Mouse (Mus musculus) ovary, postnatal 10 days (tissue): ENCODE results near the gene Dtx1.

ENCODE experiments used
- DNase-seq: peaks from one replicate; pipeline ENCODE4 v3.0.0; 2022; ENCODE audit warnings: low spot score

Dtx1 gene

DNA sequence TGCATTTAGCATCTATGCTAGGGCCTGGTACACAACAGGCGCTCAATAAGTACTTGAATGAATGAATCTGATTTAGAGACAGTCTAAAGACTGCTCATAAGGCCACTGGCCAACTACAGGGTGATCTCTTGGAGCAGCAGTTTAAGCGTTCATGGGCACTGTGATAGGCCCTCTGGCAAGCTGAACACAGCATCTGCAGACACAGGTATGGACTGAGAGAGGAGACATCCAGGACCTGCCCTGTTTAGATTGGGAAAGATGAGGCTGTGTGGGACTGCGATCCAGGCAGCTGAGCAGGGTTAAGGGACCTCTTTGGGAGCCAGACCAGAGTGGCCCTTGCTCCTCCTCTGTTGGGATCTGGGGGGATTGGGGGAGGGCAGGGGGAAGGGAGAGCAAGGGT lies at the start of gene Dtx1:
Gene Dtx1, minus strand, starts transcription at position 101 of the 400 bp plus-strand sequence.
- DNase-seq: no peak

DNA sequence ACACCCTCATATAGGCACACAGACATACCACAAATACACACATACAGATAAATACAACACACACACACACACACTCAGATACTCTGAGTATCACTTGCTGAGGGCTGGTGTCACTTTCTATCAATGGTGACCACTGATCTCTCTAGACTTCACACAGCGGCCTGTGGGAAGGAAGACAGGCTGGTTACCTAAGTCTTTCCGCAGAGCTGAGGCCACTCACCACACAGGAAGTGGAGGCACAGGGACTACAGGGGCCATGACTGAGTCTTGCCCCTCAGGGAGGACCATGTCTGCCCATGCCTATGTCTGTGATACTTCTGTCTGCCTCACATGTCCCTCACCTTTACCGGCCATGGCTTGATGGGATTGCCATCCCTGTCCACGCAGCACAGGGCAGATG lies 42.5 kb upstream of the Dtx1 start:
- DNase-seq: no peak

GRCm38 (mm10) chr5:120752786-120753185 lies 41.1 kb upstream of the Dtx1 start:
- no peak for DNase-seq

GRCm38 (mm10) chr5:120751206-120751605 lies 39.5 kb upstream of the Dtx1 start:
- DNase-seq: no peak

GRCm38 (mm10) chr5:120749688-120750087 lies 38.0 kb upstream of the Dtx1 start, which contains the start of gene Oas2:
Oas2 (minus strand) TSS chr5:120749853.
- no peak for DNase-seq

- peak; percentile 16 for DNase-seq
Observed at GRCm38 (mm10) chr5:120746451-120746850, 34.7 kb upstream of the Dtx1 start.

- DNase-seq: no peak
Observed at GRCm38 (mm10) chr5:120742125-120742524, 30.4 kb upstream of the Dtx1 start.

GRCm38 (mm10) chr5:120734380-120734990 lies 22.8 kb upstream of the Dtx1 start:
- no peak for DNase-seq

- DNase-seq: no peak
Observed at GRCm38 (mm10) chr5:120733696-120734095, 22.0 kb upstream of the Dtx1 start.

- DNase-seq: no peak
Observed at GRCm38 (mm10) chr5:120732740-120733139, 21.0 kb upstream of the Dtx1 start.

GRCm38 (mm10) chr5:120729319-120729718 lies 17.6 kb upstream of the Dtx1 start:
- no peak for DNase-seq

DNA sequence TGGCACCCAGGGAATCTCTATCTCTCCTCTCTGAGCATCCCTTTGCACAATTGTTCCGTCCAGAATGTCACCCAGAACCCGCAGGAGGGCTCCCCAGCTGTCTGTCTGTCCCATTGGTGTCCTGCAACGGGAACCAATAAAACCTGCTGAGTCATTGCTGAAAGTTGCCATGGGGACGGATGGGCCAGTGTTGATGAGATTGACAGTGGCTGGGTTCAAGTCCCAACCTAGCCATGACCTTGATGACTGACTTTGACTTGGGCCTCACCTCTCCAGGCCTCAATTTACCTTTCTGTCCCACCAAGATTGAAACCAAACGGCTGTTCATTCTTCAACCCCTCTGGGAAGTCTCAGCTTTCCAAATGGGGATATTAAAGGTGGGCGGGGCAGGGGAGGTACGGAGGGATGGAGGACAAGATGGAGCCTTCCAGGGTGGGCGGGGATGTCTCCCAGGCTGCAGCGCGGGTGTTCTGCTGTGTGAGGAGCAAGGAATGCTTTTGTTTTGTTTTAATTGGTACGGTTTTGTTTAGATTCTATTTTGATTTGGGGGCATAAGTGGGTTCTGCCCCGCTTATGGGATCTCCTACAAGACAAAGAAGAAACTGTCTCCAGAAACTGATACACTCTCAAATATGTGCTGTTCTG lies 14.2 kb upstream of the Dtx1 start:
- DNase-seq: no peak

DNA sequence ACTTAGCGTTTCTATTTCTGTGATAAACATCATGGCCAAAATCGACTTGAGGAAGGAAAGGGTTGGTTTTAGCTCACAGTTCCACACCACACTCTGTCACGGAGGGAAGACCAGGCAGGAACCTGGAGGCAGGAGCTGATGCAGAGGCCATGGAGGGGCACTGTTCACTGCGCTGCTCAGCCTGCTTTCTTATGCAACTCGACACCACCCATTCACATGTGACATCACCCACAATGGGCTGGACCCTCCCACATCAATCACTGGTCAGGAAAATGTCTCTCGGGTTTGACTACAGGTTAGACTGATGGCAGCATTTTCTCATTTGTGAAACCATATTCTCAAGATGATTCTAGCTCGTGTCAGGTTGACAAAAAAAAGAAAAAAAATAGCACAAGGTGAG lies 9.3 kb upstream of the Dtx1 start:
- DNase-seq: no peak

- DNase-seq: no peak
Observed at GRCm38 (mm10) chr5:120718600-120719378, 7.1 kb upstream of the Dtx1 start.

DNA sequence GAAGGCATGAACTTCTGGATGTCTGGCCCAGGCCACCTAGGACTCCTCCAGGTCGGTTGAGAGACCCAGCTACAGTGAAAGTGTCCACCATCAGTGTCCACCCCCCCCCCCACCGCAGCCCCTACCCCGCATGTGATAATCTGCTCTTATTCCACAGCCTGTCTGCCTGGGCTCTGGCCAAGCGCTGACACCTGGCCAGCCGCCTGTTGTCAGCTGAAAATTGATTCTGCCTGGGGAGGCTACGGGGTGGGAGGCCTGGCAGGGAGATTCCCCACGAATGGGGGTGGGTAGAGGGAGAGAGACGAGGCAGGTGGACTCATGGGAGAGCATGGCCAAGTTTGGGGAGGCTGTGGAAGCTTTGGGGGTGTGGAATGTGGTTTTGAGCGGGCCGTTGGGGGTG lies 5.4 kb upstream of the Dtx1 start:
- no peak for DNase-seq

GRCm38 (mm10) chr5:120714314-120714713 lies 2.6 kb upstream of the Dtx1 start:
- peak; percentile 50 for DNase-seq

DNA sequence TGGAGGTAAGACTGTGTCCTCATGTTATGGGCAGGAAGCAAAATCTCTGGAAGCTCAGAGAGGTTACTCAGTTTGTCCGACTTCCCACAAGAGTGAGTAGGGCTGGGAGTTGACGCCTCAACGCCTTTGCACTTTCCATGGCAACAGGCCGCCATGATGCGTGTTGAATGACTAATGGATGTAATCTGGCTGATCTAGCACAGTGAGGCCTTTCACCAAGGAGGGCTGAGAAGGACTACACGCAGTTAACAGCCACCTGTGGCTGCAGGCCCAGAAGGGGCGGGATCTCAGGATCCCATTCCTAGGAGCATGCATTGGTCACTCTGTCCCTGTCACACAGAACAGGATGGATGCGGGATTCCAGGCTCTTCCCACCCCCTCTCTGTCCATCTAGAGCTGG lies 994 bp upstream of the Dtx1 start:
- DNase-seq: no peak

DNA sequence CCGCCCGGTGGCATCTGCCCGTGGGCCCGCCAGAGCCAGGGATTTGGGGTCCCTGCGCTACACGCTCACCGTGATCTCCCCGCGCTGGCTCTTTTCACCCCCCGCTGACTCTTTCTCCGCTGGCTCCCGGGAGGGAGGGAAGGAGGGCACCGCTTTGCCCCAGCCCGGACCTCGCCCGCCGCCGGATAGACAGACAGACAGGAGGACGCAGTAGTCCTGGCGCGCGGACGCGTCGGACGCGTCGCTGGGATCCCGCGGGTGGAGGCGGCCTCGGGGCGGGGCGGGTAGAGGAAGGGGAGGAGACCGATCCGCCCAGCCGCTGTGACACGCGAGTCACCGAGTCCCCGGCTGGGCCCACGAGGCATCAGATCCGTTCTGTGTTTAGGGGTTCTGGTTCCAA lies 311 bp downstream of the Dtx1 start:
- no peak for DNase-seq

DNA sequence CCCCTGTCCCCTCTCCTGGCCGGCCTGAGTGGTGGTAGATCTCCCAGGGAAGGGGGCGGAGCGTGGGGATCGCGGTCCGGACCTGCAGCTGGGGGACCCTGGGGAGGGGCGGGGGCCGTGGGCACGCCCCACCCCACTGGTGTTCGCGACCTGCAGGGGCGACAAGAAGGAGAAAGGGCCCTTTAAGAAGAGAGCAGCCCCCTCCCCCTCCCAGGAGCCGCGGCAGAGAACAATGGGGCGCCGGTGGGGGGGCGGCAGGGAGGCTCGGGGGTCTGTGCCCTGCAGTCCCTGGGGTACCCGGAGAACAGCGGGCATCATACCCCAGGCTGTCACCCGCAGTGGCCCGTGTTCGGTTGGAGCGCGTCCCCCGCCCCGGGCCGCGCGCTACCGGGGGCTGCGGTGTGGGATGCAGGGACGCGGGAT lies 890 bp downstream of the Dtx1 start:
- no peak for DNase-seq

DNA sequence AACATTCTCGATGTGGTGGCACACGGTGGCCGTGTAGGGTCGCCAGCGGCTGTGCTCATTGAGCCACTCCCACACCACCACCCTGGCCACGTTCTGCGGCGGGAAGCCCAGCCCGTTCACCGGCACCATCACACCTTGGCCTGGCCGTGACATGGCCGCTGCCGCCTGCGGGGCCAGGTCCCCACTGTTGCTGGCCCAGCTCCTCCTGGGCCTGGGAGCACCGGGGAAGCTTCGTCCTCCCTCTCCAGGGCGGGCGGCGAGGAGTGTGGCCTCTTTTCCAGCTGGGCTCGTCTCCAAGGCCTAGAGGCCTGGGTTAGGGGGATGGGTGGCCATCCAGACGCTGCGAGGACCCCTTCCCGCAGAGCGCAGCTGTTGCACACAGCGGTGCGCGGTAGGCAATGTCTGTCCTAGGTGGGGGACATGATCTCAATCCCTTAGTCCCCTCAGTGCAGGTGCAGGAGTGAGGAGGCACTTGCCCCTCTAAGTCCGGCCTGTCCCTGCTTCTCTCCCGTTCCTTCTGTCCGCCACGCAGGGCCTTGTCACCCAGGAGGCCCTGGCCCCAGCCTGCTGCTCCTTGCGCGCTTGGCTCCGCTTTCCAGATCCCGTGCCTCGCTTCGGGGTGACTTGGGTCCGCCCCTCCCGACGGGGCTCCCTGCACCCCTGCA lies 1.4 kb downstream of the Dtx1 start:
- no peak for DNase-seq

DNA sequence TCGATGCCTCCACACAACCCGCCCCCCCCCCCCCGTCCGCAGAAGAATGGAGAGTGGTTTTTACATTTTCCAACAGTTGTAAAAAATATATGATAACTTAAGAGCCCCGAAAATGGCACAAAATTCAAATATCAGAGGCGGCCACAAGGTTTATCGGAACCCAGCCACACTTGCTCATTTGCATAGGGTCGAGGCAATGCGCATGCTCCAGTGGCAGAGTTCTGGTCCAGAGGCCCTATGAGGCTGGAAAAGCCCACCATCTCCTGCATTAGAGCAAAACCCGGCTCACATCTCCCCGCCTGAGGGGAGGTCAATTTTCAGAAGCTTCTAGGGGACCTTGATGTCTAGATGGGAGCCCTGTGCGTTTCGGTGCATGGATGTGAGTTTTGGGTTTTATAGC lies 4.8 kb downstream of the Dtx1 start:
- no peak for DNase-seq

DNA sequence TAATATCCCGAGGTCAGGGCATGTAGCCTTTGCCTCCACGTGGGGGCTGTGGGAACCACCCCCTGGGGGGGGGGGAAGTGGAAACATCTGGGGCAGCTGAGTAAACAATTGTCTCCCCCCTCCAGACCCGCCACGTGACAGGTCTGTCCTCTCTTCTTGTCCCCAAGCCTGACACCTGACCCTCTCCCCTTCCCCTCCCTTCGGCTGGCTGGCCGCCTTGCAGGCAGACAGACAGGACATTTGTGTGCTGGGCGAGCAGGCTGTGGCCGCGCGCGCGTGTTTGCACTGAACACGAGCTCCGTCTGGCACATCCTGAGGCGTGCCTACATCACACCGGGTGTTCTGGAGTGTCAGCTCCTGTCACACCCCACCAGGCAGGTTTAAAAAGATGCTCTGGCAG lies 5.2 kb downstream of the Dtx1 start:
- no peak for DNase-seq

GRCm38 (mm10) chr5:120704421-120704820 lies 7.3 kb downstream of the Dtx1 start:
- no peak for DNase-seq
